Mouse (Mus musculus) bone marrow macrophage, adult 2 months (primary cell): ENCODE results near the gene Lce1f.
"Not testable (repeated sequence)": the region's sequence is repeated elsewhere in the genome, so short reads cannot be mapped to it uniquely, and the experiment has no call there.

Source experiments
- CTCF ChIP-seq: IDR thresholded peaks from 2 replicates; pipeline ENCODE4 v1.5.1; 2012; ENCODE audit warnings: low read depth, mild to moderate bottlenecking, low read length, moderate library complexity
- POLR2A ChIP-seq: IDR thresholded peaks from 2 replicates; pipeline ENCODE4 v1.6.1; 2012; ENCODE audit warnings: mild to moderate bottlenecking, low read depth, low read length, borderline replicate concordance

DNA sequence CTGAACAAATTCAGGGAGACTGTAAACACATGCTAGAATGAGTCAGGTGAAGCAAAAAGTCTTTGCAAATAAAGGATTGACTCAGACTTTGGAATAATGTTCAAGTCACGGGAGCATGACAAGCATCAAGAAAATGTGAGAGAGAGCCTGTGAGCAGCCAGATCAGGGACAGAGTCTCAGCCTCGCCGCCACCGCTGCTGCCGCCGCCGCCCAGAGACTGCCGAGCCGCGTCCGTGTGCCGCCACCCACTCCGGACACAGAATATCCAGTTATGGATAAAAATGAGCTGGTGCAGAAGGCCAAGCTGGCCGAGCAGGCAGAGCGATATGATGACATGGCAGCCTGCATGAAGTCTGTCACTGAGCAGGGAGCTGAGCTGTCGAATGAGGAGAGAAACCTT, 31.0 kb downstream of the Lce1f start:
- TF ChIP-seq POLR2A, CTCF: not testable (repeated sequence)
